Mouse (Mus musculus): ENCODE data around the gene Kcnj8.
"Not testable (repeated sequence)": the region's sequence is repeated elsewhere in the genome, so short reads cannot be mapped to it uniquely, and the experiment has no call there.

The Kcnj8 gene

GRCm38 (mm10) chr6:142548377-142548776 lies 23.0 kb downstream of the Kcnj8 start:
- DNase-seq, result no peak

GRCm38 (mm10) chr6:142545132-142545531 lies 26.3 kb downstream of the Kcnj8 start:
- DNase-seq, result no peak

GRCm38 (mm10) chr6:142543648-142544047 lies 27.8 kb downstream of the Kcnj8 start:
- DNase-seq, result no peak

DNA sequence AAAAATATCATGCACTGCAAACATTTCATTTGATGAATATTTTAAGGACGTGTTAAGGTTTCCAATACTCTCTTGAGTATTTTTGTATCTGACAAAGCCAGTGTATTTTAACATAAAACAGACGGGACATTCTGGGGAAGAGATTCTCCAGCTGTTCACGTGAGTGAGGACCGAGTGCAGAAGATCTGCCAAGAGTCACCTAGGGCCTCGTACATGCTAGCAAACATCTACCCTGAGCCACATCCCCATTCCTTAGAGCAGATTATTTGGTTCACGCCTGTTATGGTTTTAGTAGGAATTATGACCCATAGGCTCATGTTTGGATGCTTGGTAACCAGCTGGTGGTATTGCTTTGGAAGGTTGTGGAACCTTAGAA lies 28.6 kb downstream of the Kcnj8 start:
- no peak for DNase-seq

GRCm38 (mm10) chr6:142542082-142542799 lies 29.2 kb downstream of the Kcnj8 start:
- DNase-seq, result no peak

- no peak for DNase-seq
Observed at GRCm38 (mm10) chr6:142540561-142541160, 30.8 kb downstream of the Kcnj8 start.

DNA sequence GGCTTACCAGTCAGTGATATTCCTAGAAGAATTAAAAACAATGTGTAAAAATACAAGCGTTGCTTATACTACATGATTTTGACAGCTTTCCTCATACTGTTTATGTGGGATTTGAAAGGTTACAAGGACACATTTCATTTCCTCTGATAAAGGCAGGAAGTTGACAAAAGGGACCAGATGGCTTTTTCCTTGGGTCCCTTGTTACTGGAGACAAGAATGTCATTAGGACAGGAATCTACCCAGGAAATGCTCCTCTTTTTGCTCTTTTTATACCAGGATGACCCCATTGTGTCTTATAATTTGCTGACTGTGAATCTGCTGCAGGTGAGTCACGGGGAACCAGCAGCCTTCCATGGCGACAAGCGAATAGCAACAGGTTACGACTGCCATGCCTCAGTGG lies 31.3 kb downstream of the Kcnj8 start:
- DNase-seq, result no peak

- peak; percentile 64 to 81 for DNase-seq
Observed at GRCm38 (mm10) chr6:142538503-142538902, 32.9 kb downstream of the Kcnj8 start.

DNA sequence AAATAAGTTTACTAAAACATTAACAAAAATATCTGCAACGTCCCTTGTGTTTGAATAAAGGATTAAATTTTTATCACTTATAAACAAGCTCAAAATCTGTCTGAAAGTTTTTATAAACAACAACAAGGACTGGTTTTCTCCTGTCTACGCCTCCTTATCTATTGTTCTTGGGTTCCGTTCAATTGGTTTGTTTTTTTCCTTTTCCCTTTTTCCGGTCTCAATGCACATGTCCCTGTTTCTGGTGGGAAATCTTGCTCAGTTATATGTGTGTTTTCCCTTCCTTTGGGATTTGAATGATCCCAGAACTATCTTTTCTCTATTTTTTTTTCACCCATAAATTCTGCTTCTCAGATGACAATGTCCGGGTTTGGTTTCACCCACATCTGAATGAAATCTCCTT lies 38.0 kb downstream of the Kcnj8 start:
- no peak for DNase-seq

DNA sequence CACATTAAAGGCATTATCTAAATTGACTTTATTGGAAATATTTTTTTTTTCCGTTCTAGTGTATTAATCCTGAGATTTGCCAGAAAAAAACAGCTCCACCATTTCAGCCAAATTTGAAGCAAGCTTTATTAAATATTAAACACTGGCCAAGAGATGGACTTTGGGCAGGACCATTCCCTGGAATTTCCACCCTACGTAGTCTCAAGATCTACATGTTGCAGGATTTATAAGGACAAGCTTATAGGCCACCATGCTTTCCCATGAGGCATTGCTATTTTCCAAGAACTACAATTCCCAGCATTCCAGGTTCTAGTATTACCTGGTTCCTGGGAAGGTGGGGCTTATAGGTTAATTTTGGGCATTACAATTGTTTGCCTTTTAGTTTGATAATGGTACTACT lies 38.7 kb downstream of the Kcnj8 start:
- no peak for DNase-seq

DNA sequence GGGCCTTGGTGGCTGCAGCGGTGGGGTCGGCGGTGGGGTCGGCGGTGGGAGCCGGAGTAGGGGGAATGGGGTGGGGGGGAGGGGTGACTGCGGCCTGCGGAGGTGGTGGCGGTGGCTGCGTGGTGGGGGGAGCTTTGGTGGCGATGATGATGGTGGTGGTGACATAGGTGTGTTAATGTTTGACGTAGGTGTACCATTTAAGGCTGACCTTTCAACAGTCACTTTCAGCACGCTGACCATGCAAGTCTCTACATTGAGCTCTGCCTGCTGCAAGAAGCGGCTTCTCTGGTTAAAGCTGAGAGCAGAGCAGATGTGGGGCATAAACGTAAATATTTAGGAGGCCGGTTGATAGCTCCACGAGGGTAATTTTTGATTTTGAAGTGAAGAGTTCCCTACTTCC lies 39.3 kb downstream of the Kcnj8 start:
- DNase-seq, result no peak

GRCm38 (mm10) chr6:142530378-142530777 lies 41.0 kb downstream of the Kcnj8 start:
- peak; percentile 32 to 40 for DNase-seq

GRCm38 (mm10) chr6:142529680-142530079 lies 41.7 kb downstream of the Kcnj8 start:
- DNase-seq, result no peak

DNA sequence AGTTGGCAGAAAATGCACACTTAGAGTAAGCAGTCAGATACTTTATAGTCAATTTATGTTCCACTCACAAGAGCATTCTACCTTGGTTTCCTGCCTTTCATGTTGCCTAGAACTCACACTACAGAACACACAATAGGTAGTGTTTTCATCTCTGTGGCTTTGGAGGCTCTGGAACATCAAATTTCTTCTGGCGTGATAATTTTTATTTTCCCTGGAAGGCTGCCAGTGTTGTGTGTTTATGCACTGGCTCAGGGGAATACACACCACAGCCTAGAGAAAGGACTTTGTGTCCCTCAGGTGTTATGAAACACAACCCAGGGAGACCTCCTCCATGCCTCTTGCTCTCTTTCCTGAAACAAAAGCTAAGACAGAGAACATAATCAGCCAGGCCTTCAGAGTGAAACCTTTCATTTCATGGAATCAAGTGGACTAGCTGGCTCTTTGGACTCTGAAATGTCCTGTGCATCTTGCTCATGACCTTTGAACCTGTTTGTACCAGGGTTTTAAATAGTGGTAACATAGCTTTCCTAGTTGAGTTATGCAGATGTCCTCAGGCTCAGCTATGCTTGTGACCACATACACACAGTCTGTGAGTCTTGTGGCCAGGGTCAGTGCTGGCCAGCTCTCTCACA lies 43.4 kb downstream of the Kcnj8 start:
- no peak for DNase-seq

- peak; percentile 49 to 76 for DNase-seq
Observed at GRCm38 (mm10) chr6:142524635-142525308, 46.6 kb downstream of the Kcnj8 start.

DNA sequence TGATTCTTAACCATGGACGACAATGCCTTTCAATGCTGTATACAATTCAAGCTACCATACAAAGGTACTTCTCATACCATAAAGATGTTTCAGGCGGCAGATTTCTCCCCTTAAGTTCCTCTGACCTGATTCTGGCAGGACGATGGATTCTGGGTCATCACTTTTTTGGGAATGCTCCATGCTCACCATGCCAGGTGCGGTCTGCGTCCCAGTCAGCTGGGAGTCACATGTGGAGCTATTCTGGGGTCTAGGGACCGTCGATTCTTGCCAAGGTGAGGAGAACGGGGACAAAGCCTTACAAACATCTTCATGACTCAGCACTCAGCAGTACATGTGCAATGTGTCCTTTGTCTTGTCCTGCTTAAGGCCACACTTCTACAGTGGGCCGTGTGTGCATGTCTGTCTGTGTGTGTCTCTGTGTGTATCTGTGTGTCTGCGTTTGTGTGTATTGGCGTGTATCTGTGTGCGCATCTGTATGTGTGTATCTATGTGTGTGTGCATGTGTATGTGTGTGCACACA lies 49.8 kb downstream of the Kcnj8 start:
- DNase-seq, result no peak

DNA sequence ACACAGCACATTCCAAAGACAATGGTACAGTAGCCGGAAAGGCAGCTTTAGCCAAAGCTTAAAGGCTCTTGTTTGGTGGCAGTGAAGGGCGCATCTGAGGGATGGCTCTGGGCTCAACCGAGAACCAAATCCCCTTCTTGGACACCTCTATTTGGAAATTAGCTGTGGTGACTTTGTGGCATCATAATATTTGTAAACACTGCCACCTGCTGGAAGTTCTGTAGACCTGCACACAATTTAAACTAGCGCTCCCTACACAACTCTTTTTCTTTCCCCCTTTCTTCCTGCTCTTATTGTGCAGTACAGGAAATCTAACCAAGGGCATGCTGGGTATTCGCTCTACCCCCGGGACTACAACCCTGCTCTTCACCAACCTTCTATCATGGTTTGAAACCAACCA lies 52.3 kb downstream of the Kcnj8 start:
- peak in 1 of 2 experiments; percentile 38 for DNase-seq

- not testable (repeated sequence) for DNase-seq
Observed at GRCm38 (mm10) chr6:142515379-142515778, 56.0 kb downstream of the Kcnj8 start.

DNA sequence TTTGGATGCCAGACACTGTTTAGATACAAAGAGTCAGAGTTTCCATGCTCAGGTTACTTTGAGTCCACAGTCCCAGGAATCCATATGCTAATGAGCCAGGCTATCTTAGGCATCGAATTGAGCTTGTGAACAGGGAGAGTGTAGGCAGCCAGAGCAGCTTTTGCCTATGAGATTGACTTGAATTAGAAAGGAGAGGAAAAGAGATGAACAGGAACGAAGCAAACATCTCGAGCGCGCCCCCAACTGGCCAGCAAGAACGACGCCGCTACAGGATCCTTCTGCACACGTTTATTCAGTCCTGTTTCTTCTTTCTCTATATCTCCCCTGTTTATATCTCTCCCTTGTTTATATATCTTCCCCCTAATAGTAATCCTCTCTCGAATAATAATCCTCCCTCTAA lies 56.5 kb downstream of the Kcnj8 start:
- DNase-seq, result peak; percentile 48 to 62
